Mouse (Mus musculus) brain, embryonic 14.5 days (tissue): ENCODE data around the gene Mtmr4.

ENCODE experiments used
- CTCF ChIP-seq: fragments of 200-500 bp; IDR thresholded peaks from 2 replicates; pipeline ENCODE4 v1.5.1; 2012; ENCODE audit warnings: inconsistent platforms, mild to moderate bottlenecking, moderate library complexity, borderline replicate concordance; ENCODE audit not compliant: insufficient read depth, insufficient read length; ENCODE audit errors: extremely low read depth
- POLR2A ChIP-seq: fragments of 200-500 bp; IDR thresholded peaks from 2 replicates; pipeline ENCODE4 v1.6.1; 2012; ENCODE audit warnings: mild to moderate bottlenecking, inconsistent platforms, borderline replicate concordance; ENCODE audit not compliant: poor library complexity, insufficient read depth, insufficient read length, severe bottlenecking; ENCODE audit errors: extremely low read depth

DNA sequence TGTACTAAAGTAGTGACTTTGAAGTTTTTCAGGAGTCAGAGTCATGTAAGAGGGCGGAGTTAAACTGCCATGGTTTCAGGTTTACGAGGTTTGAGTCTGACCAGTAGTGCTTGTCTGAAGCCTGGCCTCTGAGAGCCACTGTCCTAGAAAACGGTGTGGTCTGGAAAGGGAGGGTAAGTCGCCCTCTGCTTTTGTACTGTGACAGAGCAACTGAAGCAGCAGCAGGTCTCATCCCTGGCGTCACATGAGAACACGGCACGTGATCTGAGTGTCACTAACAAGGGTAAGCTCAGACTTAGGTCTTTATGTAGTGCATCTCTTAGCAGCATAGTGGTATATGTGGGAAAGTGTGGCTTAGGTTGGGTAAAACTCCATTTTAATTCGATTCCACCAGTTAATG is 49.7 kb upstream of the Mtmr4 start:
- no peak for TF ChIP-seq POLR2A
- TF ChIP-seq CTCF: no peak
